Mouse (Mus musculus) CD4-positive helper T cell, adult 2 months (primary cell): Measurements from ENCODE around the gene Scgb2b26.
"Not testable (repeated sequence)": the region's sequence is repeated elsewhere in the genome, so short reads cannot be mapped to it uniquely, and the experiment has no call there.

Source experiments
- DNase-seq: peaks from one replicate; pipeline ENCODE4 v3.0.0-alpha.2; 2012; ENCODE audit warnings: low read depth, missing footprints, low spot score

The Scgb2b26 gene

DNA sequence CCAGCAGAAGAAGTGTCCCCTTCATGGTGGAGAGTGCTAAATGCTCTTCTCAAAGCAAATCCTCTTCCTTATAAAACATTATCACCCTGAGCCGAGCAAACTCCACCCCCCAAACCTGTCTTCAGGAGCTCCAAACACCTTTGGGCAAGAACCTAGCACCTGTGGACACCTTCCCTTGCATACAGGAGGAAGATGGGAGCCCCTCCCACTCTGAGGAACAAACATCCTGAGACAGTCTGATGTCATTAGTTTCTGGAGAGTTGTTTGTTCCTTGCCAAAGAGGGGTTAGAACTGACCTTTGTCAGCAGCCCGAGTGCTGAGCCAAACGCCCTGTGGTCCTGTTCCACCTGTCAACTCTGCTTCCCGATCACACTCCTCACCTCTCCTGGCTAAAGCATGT is at the start of gene Scgb2b26:
TSS of gene Scgb2b26 (minus strand) at position 101 of the 400 bp plus-strand sequence.
- DNase-seq = no peak

DNA sequence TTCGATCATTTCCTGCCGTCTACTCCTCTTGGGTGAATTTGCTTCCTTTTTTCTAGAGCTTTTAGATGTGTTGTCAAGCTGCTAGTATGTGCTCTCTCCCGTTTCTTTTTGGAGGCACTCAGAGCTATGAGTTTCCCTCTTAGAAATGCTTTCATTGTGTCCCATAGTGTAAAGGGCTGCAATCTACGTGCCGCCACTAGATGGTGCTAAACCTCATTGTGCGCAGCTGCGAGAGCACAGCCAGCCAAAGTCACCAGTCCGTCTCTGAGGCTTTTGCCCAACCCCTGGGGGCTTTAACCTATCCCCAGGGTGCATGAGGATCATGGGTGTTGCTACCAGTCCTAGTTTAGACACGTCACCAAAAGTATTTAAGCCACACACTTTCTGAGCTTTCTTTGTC is 37.4 kb upstream of the Scgb2b26 start:
- DNase-seq = not testable (repeated sequence)

DNA sequence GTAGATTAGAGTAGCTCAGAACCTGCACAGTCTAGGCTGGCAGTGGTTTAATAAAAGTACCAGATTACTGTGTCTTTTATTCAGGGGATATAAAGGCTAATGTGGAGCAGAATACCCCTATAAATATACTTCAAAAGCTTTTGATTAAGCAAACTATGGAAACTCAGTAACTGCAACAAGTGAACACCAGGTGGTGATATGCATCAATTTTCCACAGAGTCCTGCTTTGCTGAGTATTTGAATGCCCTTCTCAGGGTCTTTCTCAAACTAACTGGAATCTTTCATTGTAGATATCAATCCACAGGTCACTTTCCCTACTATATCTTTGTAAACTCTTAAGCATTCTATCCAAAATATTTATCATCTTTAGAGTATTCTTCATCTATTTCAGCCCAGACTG is 41.9 kb downstream of the Scgb2b26 start:
- DNase-seq = no peak

DNA sequence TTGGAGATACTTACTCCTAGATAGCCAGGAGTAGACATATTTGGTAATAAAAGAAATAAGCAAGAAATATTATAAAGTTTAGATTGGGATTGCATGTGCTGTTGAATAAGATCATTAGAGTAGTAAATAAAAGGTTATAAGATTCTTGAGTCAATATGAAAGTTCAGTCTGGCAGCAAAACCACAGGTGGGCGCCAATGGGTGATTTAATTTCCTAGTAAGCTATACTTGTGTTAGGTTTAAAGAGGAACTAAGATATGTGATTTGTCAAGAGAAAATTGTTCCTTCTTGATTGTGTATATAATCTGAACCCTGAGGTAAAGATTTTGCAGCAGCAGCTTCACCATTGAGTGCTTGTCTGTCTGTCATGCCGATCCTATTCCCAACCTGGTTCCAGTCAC is 44.0 kb downstream of the Scgb2b26 start:
- DNase-seq = no peak

DNA sequence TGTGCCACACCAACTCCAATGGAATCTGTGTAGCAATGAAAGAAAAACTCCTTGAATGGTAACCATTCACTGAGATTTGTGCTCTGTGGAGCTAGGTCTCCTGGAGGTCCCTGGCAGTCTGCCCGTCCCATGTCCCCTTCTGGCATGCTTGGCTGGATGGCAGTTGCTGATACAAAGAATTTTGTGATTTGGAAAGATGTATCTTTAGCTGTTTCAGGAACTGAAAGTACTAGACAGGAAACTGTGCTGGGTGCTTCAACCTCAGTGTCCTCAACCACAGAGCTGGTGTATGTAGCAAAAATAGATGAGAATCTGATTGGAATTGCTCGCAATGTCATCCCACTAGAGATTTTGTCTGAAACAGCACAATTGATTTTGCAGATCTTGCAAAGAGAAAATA is 44.8 kb downstream of the Scgb2b26 start:
- DNase-seq = no peak
